Mouse (Mus musculus): Measurements from ENCODE around the gene Ap2a1.
"Not testable (repeated sequence)": the region's sequence is repeated elsewhere in the genome, so short reads cannot be mapped to it uniquely, and the experiment has no call there.

Ap2a1 gene

GRCm38 (mm10) chr7:44895206-44895592 lies 34.1 kb downstream of the Ap2a1 start:
- no peak for DNase-seq (ENCODE audit: low read depth, low spot score)

- DNase-seq (ENCODE audit: low read depth, low spot score) = no peak
These were observed 35.1 kb downstream of the Ap2a1 start for GRCm38 (mm10) chr7:44894175-44894574.

- no peak for DNase-seq (ENCODE audit: low read depth, low spot score)
These were observed 36.1 kb downstream of the Ap2a1 start for GRCm38 (mm10) chr7:44893197-44893596.

GRCm38 (mm10) chr7:44892276-44892921 lies 36.9 kb downstream of the Ap2a1 start, which contains the start of gene Med25:
Gene Med25, minus strand, starts transcription at chr7:44892712.
- DNase-seq (ENCODE audit: low read depth, low spot score) = peak; percentile 94

GRCm38 (mm10) chr7:44891611-44892010 lies 37.7 kb downstream of the Ap2a1 start:
- no peak for DNase-seq (ENCODE audit: low read depth, low spot score)

GRCm38 (mm10) chr7:44890737-44891136 lies 38.6 kb downstream of the Ap2a1 start:
- DNase-seq (ENCODE audit: low read depth, low spot score) = no peak

GRCm38 (mm10) chr7:44890180-44890579 lies 39.1 kb downstream of the Ap2a1 start:
- DNase-seq (ENCODE audit: low read depth, low spot score) = no peak

- no peak for DNase-seq (ENCODE audit: low read depth, low spot score)
These were observed 40.8 kb downstream of the Ap2a1 start for GRCm38 (mm10) chr7:44888256-44889105.

- DNase-seq (ENCODE audit: low read depth, low spot score) = no peak
These were observed 42.3 kb downstream of the Ap2a1 start for GRCm38 (mm10) chr7:44886964-44887363.

- DNase-seq (ENCODE audit: low read depth, low spot score) = no peak
These were observed 44.7 kb downstream of the Ap2a1 start for GRCm38 (mm10) chr7:44884637-44885036.

GRCm38 (mm10) chr7:44883036-44883435 lies 46.3 kb downstream of the Ap2a1 start:
- DNase-seq (ENCODE audit: low read depth, low spot score) = no peak

GRCm38 (mm10) chr7:44877833-44878232 lies 51.5 kb downstream of the Ap2a1 start:
- DNase-seq (ENCODE audit: low read depth, low spot score) = no peak

GRCm38 (mm10) chr7:44871774-44872173 lies 57.5 kb downstream of the Ap2a1 start:
- DNase-seq (ENCODE audit: low read depth, low spot score) = not testable (repeated sequence)

GRCm38 (mm10) chr7:44871181-44871580 lies 58.1 kb downstream of the Ap2a1 start:
- no peak for DNase-seq (ENCODE audit: low read depth, low spot score)

GRCm38 (mm10) chr7:44870614-44871013 lies 58.7 kb downstream of the Ap2a1 start:
- DNase-seq (ENCODE audit: low read depth, low spot score) = no peak

GRCm38 (mm10) chr7:44869697-44870528 lies 59.4 kb downstream of the Ap2a1 start, which contains the start of gene Ptov1:
Gene Ptov1, minus strand, starts transcription at chr7:44869788.
- peak; percentile 95 for DNase-seq (ENCODE audit: low read depth, low spot score)

GRCm38 (mm10) chr7:44868919-44869696 lies 60.2 kb downstream of the Ap2a1 start:
- DNase-seq (ENCODE audit: low read depth, low spot score) = no peak

GRCm38 (mm10) chr7:44868465-44868864 lies 60.8 kb downstream of the Ap2a1 start:
- DNase-seq (ENCODE audit: low read depth, low spot score) = no peak

GRCm38 (mm10) chr7:44867802-44868201 lies 61.5 kb downstream of the Ap2a1 start:
- DNase-seq (ENCODE audit: low read depth, low spot score) = no peak

- no peak for DNase-seq (ENCODE audit: low read depth, low spot score)
These were observed 62.1 kb downstream of the Ap2a1 start for GRCm38 (mm10) chr7:44867010-44867702.
